Mouse (Mus musculus): ENCODE results near the gene Cyp2t4.

- TF ChIP-seq CTCF (IDR thresholded peaks at IDR 0.05; ENCODE audit: low read depth, low read length): no peak
- TF ChIP-seq POLR2A (IDR thresholded peaks at IDR 0.05; ENCODE audit: extremely low read depth, insufficient read depth, low read length): no peak
These were observed 44.1 kb downstream of the Cyp2t4 start for GRCm38 (mm10) chr7:27197634-27198033.
